Mouse (Mus musculus): ENCODE data around the gene Vmn2r51.
"Not testable (repeated sequence)": the region's sequence is repeated elsewhere in the genome, so short reads cannot be mapped to it uniquely, and the experiment has no call there.

Vmn2r51 gene

GRCm38 (mm10) chr7:10105641-10106040 is at the start of gene Vmn2r51:
Vmn2r51 (minus strand) TSS chr7:10105741.
- not testable (repeated sequence) for DNase-seq (ENCODE audit: low read depth, low spot score)

GRCm38 (mm10) chr7:10053196-10053595 is 52.3 kb downstream of the Vmn2r51 start, which contains the start of gene Vmn2r50:
Vmn2r50 (minus strand) TSS chr7:10053296.
- DNase-seq (ENCODE audit: low read depth, low spot score) = not testable (repeated sequence)
